Mouse (Mus musculus): Measurements from ENCODE around the gene Hsd3b7.

The Hsd3b7 gene

GRCm38 (mm10) chr7:127778350-127778749 is 22.1 kb upstream of the Hsd3b7 start:
- Histone ChIP-seq H3K9me3 (ENCODE audit: low read length) (no peaks in the 10 kb centered on the region), H3K27me3 (ENCODE audit: insufficient read depth, low read length) (no peaks in the 10 kb centered on the region), H3K4me3 (replicated peaks; ENCODE audit: low read length) (peak overlapping the region; percentile 89), H3K4me1 (replicated peaks; ENCODE audit: low read depth, low read length) (peaks cover 40% of the 10 kb centered on the region), H3K36me3 (ENCODE audit: insufficient read depth, low read length) (peaks cover 74% of the 10 kb centered on the region)
- no peak for TF ChIP-seq POU5F1 (IDR thresholded peaks at IDR 0.05; ENCODE audit: borderline replicate concordance, low read length)
- no peak for TF ChIP-seq CTCF (conservative IDR thresholded peaks at IDR 0.05; ENCODE audit: low read length)
- TF ChIP-seq NANOG (IDR thresholded peaks at IDR 0.05; ENCODE audit: borderline replicate concordance, low read length), result no peak

- no peak for TF ChIP-seq CTCF (conservative IDR thresholded peaks at IDR 0.05; ENCODE audit: low read length)
- Histone ChIP-seq H3K9me3 (ENCODE audit: low read length) (no peaks in the 10 kb centered on the region), H3K36me3 (ENCODE audit: insufficient read depth, low read length) (peaks cover 97% of the 10 kb centered on the region), H3K4me3 (replicated peaks; ENCODE audit: low read length) (no peak within 1 kb of the TSS), H3K4me1 (replicated peaks; ENCODE audit: low read depth, low read length) (peaks cover 17% of the 10 kb centered on the region), H3K27me3 (ENCODE audit: insufficient read depth, low read length) (no peaks in the 10 kb centered on the region)
These were observed 15.1 kb upstream of the Hsd3b7 start, which contains the start of gene Gm49388 for GRCm38 (mm10) chr7:127785308-127785707. Gm49388 (plus strand) TSS chr7:127785608.

GRCm38 (mm10) chr7:127797076-127797845 is 3.1 kb upstream of the Hsd3b7 start:
- Histone ChIP-seq H3K4me3 (replicated peaks; ENCODE audit: low read length) (no peak overlapping the region), H3K9me3 (ENCODE audit: low read length) (no peaks in the 10 kb centered on the region), H3K27me3 (ENCODE audit: insufficient read depth, low read length) (no peaks in the 10 kb centered on the region), H3K36me3 (ENCODE audit: insufficient read depth, low read length) (peaks cover 87% of the 10 kb centered on the region), H3K4me1 (replicated peaks; ENCODE audit: low read depth, low read length) (peaks cover 64% of the 10 kb centered on the region)
- TF ChIP-seq POU5F1 (IDR thresholded peaks at IDR 0.05; ENCODE audit: borderline replicate concordance, low read length) (no peak), CTCF (conservative IDR thresholded peaks at IDR 0.05; ENCODE audit: low read length) (no peak), NANOG (IDR thresholded peaks at IDR 0.05; ENCODE audit: borderline replicate concordance, low read length) (no peak)

GRCm38 (mm10) chr7:127798591-127798990 is 1.8 kb upstream of the Hsd3b7 start:
- no peak overlapping the region for H3K4me3 ChIP-seq (replicated peaks; ENCODE audit: low read length)
- H3K9me3 ChIP-seq (ENCODE audit: low read length), result no peaks in the 10 kb centered on the region
- no peak for TF ChIP-seq CTCF (conservative IDR thresholded peaks at IDR 0.05; ENCODE audit: low read length)
- no peak for TF ChIP-seq NANOG (IDR thresholded peaks at IDR 0.05; ENCODE audit: borderline replicate concordance, low read length)
- TF ChIP-seq POU5F1 (IDR thresholded peaks at IDR 0.05; ENCODE audit: borderline replicate concordance, low read length), result no peak
- H3K4me1 ChIP-seq (replicated peaks; ENCODE audit: low read depth, low read length), result peaks cover 69% of the 10 kb centered on the region
- no peaks in the 10 kb centered on the region for H3K27me3 ChIP-seq (ENCODE audit: insufficient read depth, low read length)
- H3K36me3 ChIP-seq (ENCODE audit: insufficient read depth, low read length), result peaks cover 85% of the 10 kb centered on the region

DNA sequence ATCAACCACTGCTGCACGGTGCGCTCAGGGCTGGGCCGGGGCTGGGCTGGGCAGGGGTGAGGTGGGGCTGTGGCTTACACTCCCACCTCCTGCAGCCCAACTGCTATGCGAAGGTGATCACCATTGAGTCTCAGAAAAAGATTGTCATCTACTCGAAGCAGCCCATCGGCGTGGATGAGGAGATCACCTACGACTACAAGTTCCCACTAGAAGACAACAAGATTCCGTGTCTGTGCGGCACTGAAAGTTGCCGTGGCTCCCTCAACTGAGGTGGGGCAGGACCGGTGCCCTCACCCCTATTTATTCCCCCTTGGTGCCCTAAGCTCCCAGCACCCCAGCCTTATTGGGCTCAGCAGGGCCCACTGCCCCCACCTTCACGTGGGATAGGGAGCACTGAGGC is 1.2 kb upstream of the Hsd3b7 start:
- Histone ChIP-seq H3K36me3 (ENCODE audit: insufficient read depth, low read length) (peaks cover 82% of the 10 kb centered on the region), H3K27me3 (ENCODE audit: insufficient read depth, low read length) (no peaks in the 10 kb centered on the region)
- TF ChIP-seq POU5F1 (IDR thresholded peaks at IDR 0.05; ENCODE audit: borderline replicate concordance, low read length) (no peak), CTCF (conservative IDR thresholded peaks at IDR 0.05; ENCODE audit: low read length) (no peak), NANOG (IDR thresholded peaks at IDR 0.05; ENCODE audit: borderline replicate concordance, low read length) (no peak)

GRCm38 (mm10) chr7:127799738-127800137 is 666 bp upstream of the Hsd3b7 start:
- Histone ChIP-seq H3K9me3 (ENCODE audit: low read length) (no peaks in the 10 kb centered on the region), H3K4me3 (replicated peaks; ENCODE audit: low read length) (no peak overlapping the region), H3K27me3 (ENCODE audit: insufficient read depth, low read length) (no peaks in the 10 kb centered on the region), H3K36me3 (ENCODE audit: insufficient read depth, low read length) (peaks cover 78% of the 10 kb centered on the region), H3K4me1 (replicated peaks; ENCODE audit: low read depth, low read length) (peaks cover 77% of the 10 kb centered on the region)
- TF ChIP-seq POU5F1 (IDR thresholded peaks at IDR 0.05; ENCODE audit: borderline replicate concordance, low read length) (no peak), CTCF (conservative IDR thresholded peaks at IDR 0.05; ENCODE audit: low read length) (no peak), NANOG (IDR thresholded peaks at IDR 0.05; ENCODE audit: borderline replicate concordance, low read length) (no peak)

More for the DNA sequence above, 1.2 kb upstream of the Hsd3b7 start:
- no peak overlapping the region for H3K4me3 ChIP-seq (replicated peaks; ENCODE audit: low read length)
- peaks cover 75% of the 10 kb centered on the region for H3K4me1 ChIP-seq (replicated peaks; ENCODE audit: low read depth, low read length)
- no peaks in the 10 kb centered on the region for H3K9me3 ChIP-seq (ENCODE audit: low read length)

DNA sequence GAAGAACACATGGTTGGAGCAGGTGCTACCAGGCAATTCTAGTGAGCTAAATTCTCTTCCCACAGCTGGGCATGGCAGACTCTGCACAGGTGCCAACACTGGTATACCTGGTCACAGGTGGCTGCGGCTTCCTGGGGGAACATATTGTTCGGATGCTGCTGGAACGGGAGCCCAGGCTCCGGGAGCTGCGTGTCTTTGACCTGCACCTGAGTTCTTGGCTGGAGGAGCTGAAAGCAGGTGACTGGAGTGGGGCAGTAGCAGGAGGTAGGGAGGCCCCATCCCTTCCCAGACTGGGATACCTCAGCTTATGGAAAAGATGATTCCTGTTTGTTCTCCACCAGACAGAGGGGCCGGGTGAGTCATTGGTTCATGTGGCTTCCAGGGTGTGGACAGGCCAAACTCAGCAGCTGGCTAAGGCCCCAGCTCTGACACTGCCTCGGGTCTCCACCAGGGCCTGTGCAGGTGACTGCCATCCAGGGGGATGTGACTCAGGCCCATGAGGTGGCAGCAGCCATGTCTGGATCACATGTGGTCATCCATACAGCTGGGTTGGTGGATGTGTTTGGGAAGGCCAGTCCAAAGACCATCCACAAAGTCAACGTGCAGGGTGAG is 712 bp downstream of the Hsd3b7 start:
- H3K36me3 ChIP-seq (ENCODE audit: insufficient read depth, low read length), result peaks cover 64% of the 10 kb centered on the region
- TF ChIP-seq NANOG (IDR thresholded peaks at IDR 0.05; ENCODE audit: borderline replicate concordance, low read length), result no peak
- no peak for TF ChIP-seq CTCF (conservative IDR thresholded peaks at IDR 0.05; ENCODE audit: low read length)
- no peak for TF ChIP-seq POU5F1 (IDR thresholded peaks at IDR 0.05; ENCODE audit: borderline replicate concordance, low read length)
- H3K4me3 ChIP-seq (replicated peaks; ENCODE audit: low read length), result peak overlapping the region; percentile 66
- H3K9me3 ChIP-seq (ENCODE audit: low read length), result no peaks in the 10 kb centered on the region
- peaks cover 64% of the 10 kb centered on the region for H3K4me1 ChIP-seq (replicated peaks; ENCODE audit: low read depth, low read length)
- H3K27me3 ChIP-seq (ENCODE audit: insufficient read depth, low read length), result no peaks in the 10 kb centered on the region

- TF ChIP-seq CTCF (conservative IDR thresholded peaks at IDR 0.05; ENCODE audit: low read length) (no peak), POU5F1 (IDR thresholded peaks at IDR 0.05; ENCODE audit: borderline replicate concordance, low read length) (no peak), NANOG (IDR thresholded peaks at IDR 0.05; ENCODE audit: borderline replicate concordance, low read length) (no peak)
- no peak overlapping the region for H3K4me3 ChIP-seq (replicated peaks; ENCODE audit: low read length)
- H3K4me1 ChIP-seq (replicated peaks; ENCODE audit: low read depth, low read length), result peaks cover 57% of the 10 kb centered on the region
- H3K27me3 ChIP-seq (ENCODE audit: insufficient read depth, low read length), result no peaks in the 10 kb centered on the region
- peaks cover 52% of the 10 kb centered on the region for H3K36me3 ChIP-seq (ENCODE audit: insufficient read depth, low read length)
- H3K9me3 ChIP-seq (ENCODE audit: low read length), result no peaks in the 10 kb centered on the region
These were observed 1.9 kb downstream of the Hsd3b7 start for GRCm38 (mm10) chr7:127802313-127802712.
